8 mouse cellular contexts compared by ENCODE assay signal in the genomic region with DNA sequence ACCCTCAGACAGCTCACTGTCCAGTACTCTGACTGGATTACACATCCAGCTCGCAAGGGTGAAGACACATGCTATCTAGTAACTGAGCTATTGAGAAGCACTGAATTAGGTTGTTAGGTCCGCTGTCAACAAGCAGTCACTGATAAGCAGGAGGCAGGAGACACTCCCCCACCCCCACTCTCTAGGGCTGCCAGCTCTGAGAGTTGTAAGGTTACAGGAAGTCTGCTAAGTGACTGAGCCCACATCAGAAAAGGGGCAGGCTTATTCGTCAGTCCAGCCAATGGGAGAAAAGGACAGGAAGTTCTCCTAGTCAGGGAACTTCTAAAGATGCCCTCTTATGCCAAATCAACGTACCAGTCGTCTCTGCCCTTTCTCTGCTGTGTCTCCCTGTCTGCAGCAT.
A peak's percentile ranks its signal among the peaks of the same experiment; 100 is the strongest.
DNase-seq lines count a peak whose midpoint lies in the region; ATAC-seq lines count a peak whose summit lies in the region.

No protein-coding gene starts in this region.

- H3K27me3 ChIP-seq in forebrain, embryonic 11.5 days (ENCODE audit: control insufficient read depth, insufficient read depth, low read length), result no peaks in the 10 kb centered on the region

- H3K4me1 ChIP-seq in forebrain, embryonic 11.5 days (replicated peaks; ENCODE audit: control insufficient read depth, insufficient read depth, low read length), result peaks cover 26% of the 10 kb centered on the region

- no peak for ATAC-seq in forebrain, embryonic 11.5 days (replicated peaks; ENCODE audit: low FRiP score)

- no peak overlapping the region for H3K27ac ChIP-seq in forebrain, embryonic 11.5 days (ENCODE audit: low read depth, low read length)

- H3K4me3 ChIP-seq in forebrain, embryonic 11.5 days (ENCODE audit: low read depth, low read length), result no peak overlapping the region

- no peaks in the 10 kb centered on the region for H3K9me3 ChIP-seq in forebrain, embryonic 11.5 days (ENCODE audit: control insufficient read depth, low read length)

- H3K36me3 ChIP-seq in forebrain, embryonic 11.5 days (ENCODE audit: control insufficient read depth, insufficient read depth, low read length), result no peaks in the 10 kb centered on the region

- no peak overlapping the region for H3K4me2 ChIP-seq in forebrain, embryonic 11.5 days (ENCODE audit: low read depth, low read length, severe bottlenecking)

- H3K9ac ChIP-seq in forebrain, embryonic 11.5 days (ENCODE audit: low read length), result no peak overlapping the region

- 56% methylated on average over 5 of the region's 5 CpGs for WGBS in forebrain, embryonic 11.5 days

- DNase-seq in urinary bladder, postnatal 14 days (ENCODE audit: low spot score), result peak; percentile 71
- DNase-seq in urinary bladder, postnatal 10 days (ENCODE audit: low spot score), result no peak
- DNase-seq in gastrocnemius, postnatal 25 days, result peak; percentile 55
- DNase-seq in kidney, adult 9 months, result peak; percentile 56
- DNase-seq in lung, postnatal 36 days, result peak; percentile 93
- DNase-seq in thymus, postnatal 4 days, result peak; percentile 69
- DNase-seq in cerebellum, postnatal 25 days, result no peak
- DNase-seq in forebrain, embryonic 11.5 days (ENCODE audit: low spot score), result no peak

Comparison
In these comparisons a context has a peak if more than half of its experiments do, and no peak if none do; other contexts are left out.
1. DNase-seq: peak in urinary bladder, postnatal 14 days (single experiment), gastrocnemius, postnatal 25 days (single experiment), kidney, adult 9 months (single experiment), lung, postnatal 36 days (single experiment) and thymus, postnatal 4 days (single experiment); none in urinary bladder, postnatal 10 days (single experiment), cerebellum, postnatal 25 days (0 of 2) and forebrain, embryonic 11.5 days (single experiment).